Mouse (Mus musculus): ENCODE results near the gene Sgsm1. TPM values are rescaled to one million over a fixed set of nuclear protein-coding genes. Genes with fewer than 3 reads are reported as not detected.

Gene Sgsm1
- polyA plus RNA-seq, 1 experiment from 2014 or later, result 0.62 TPM

DNA sequence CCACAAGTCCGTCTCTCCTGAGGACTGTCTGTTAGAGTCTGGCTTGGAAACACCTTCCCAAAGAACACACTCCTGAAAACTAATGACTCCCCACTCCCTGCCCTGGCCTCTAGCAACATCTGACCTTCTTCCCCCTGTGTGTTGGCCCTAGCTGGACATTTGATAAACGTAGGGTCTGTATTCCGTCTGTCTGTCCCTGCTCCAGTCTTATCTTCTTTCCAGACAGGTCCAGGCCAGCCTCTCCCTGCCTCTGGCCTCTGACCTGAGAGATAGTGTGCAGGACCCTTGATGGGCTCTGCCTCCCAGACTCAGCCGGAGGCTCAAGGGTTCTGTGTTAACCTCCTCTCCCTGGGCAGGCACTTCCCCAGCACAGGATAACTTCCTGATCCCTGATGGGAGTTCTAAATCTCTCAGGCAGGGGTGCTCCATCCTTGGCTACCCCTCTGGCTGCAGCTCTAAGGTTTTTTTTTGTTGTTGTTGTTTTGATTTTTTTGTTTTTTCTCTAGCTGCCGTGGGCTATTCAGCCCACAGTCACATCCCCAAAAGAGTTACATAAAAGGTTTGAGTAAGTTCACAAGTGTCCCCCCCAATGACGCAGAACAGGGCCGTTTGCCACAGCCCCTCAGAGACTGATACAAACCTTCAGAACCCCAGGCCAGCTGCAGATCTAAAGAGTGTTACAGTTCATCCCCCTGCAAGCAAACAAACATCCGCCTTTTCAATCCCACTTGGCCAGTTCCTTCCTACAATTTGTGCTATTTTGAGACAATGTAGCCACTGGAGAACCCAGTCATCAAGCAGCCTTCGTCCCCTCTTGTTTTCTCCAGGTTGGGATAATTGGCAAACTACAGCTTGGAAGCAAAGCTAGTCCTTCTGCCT, 113.4 kb downstream of the Sgsm1 start:
- ATAC-seq (replicated peaks; ENCODE audit: insufficient number of reproducible peaks, insufficient read depth, low FRiP score, low read depth), result no peak
- Histone ChIP-seq H3K27me3 (no peaks in the 10 kb centered on the region; the same call in 1 of the 2 replicates), H3K4me3 (no peak overlapping the region), H3K4me2 (no peak overlapping the region), H3K27ac (peak overlapping the region; percentile 81), H3K9ac (no peak overlapping the region), H3K4me1 (replicated peaks) (peaks cover 31% of the 10 kb centered on the region), H3K9me3 (replicated peaks) (no peaks in the 10 kb centered on the region), H3K36me3 (no peaks in the 10 kb centered on the region)
- WGBS, result 34% methylated on average over 9 of the region's 9 CpGs

DNA sequence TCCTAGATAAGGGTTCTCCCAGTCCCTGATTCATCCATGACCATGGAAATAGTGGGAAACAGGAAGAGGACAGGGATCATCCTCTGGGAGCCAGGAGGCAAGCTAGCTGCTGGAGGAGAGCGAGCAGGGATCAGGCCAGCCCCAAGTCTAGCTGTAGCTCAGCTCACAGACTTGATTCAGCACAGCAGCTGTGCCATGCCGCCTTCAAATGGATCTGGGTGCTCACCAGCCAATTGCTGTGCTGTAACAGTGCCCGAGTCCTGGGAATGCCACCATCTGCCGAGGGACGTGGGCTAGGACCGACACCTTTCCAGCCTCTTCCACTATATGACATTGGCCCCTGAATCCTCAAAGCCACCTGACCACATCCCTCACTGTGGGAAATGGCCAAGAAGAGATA, 114.7 kb downstream of the Sgsm1 start:
- H3K9me3 ChIP-seq (replicated peaks), result no peaks in the 10 kb centered on the region
- H3K4me2 ChIP-seq, result no peak overlapping the region
- 0 out of 2 replicates have a peak, but pooled peaks cover 3% of the 10 kb centered on the region for H3K36me3 ChIP-seq
- H3K4me3 ChIP-seq, result no peak overlapping the region
- peaks cover 31% of the 10 kb centered on the region for H3K4me1 ChIP-seq (replicated peaks)
- H3K9ac ChIP-seq, result no peak overlapping the region
- no peak for ATAC-seq (replicated peaks; ENCODE audit: insufficient number of reproducible peaks, insufficient read depth, low FRiP score, low read depth)
- 87% methylated on average over 6 of the region's 6 CpGs for WGBS
- H3K27me3 ChIP-seq, result no peaks in the 10 kb centered on the region; the same call in 1 of the 2 replicates
- H3K27ac ChIP-seq, result 0 out of 2 replicates have a peak overlapping the region, but pooled peaks have one; percentile 81

DNA sequence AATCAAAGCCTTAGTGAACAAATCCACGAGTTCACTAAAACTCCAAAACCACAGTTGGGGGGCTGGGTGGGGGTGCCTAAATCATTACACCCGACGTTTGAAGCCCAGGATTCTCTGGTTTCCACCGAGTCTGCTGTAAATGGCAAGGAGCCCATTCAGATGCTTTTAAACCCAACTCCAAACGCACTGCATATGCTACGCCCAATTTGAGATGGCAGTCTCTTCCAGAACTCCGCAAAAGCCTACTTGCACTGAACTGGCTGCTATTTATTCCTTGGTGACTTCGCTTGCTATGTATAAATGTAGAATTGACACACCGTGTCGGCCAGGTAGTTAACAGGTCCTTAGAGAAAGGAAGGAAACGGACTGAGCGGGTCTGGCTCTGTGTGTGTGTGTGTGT, 115.1 kb downstream of the Sgsm1 start:
- Histone ChIP-seq H3K27ac (no peak overlapping the region), H3K36me3 (0 out of 2 replicates have a peak, but pooled peaks cover 4% of the 10 kb centered on the region), H3K27me3 (no peaks in the 10 kb centered on the region; the same call in 1 of the 2 replicates), H3K4me3 (no peak overlapping the region), H3K4me1 (replicated peaks) (peaks cover 31% of the 10 kb centered on the region), H3K9me3 (replicated peaks) (no peaks in the 10 kb centered on the region), H3K9ac (no peak overlapping the region), H3K4me2 (no peak overlapping the region)
- no peak for ATAC-seq (replicated peaks; ENCODE audit: insufficient number of reproducible peaks, insufficient read depth, low FRiP score, low read depth)
- 77% methylated on average over 12 of the region's 12 CpGs for WGBS

DNA sequence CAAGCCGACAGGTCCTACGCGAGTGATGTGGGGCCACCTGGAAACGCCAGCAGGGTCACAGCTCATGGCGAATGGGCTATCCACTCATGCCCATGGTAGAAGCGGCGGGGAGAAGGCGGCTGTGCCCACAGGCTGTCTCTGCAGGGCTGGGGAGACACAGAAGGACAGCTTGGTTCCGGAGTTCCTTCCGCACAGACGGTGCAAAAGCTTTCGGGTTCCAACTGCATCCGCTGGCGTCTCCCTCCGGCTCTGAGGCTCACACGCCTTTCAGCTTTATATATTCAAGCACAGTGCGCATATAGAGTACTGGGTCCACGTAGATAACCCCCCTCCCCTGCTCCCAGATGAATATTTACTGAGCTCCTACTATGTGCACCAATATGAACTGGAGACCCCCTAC, 116.8 kb downstream of the Sgsm1 start:
- H3K27ac ChIP-seq, result no peak overlapping the region
- no peak overlapping the region for H3K4me2 ChIP-seq
- H3K4me1 ChIP-seq (replicated peaks), result peaks cover 19% of the 10 kb centered on the region
- no peaks in the 10 kb centered on the region; the same call in 1 of the 2 replicates for H3K27me3 ChIP-seq
- no peak overlapping the region for H3K9ac ChIP-seq
- H3K4me3 ChIP-seq, result no peak overlapping the region
- 88% methylated on average over 18 of the region's 18 CpGs for WGBS
- ATAC-seq (replicated peaks; ENCODE audit: insufficient number of reproducible peaks, insufficient read depth, low FRiP score, low read depth), result no peak
- 0 out of 2 replicates have a peak, but pooled peaks cover 4% of the 10 kb centered on the region for H3K36me3 ChIP-seq
- H3K9me3 ChIP-seq (replicated peaks), result no peaks in the 10 kb centered on the region

Small RNA genes lying within 50 kb of the gene (microRNA-seq; reads per million reads assigned to microRNA genes)
- gene Mir7229 (not detected), gene Mir7230 (not detected)

Other genes starting within 250 kb of the Sgsm1 start
- not detected in 2 replicates for gene Crybb2, start 240.7 kb downstream of the Sgsm1 start, polyA plus RNA-seq (2015; fragmentation: Nextera tagmentation; extraction: Ambion mirVana)
- gene Crybb3, start 229.2 kb downstream of the Sgsm1 start, polyA plus RNA-seq (2015; fragmentation: Nextera tagmentation; extraction: Ambion mirVana), result 0.83 and 1.5 TPM in 2 replicates
- gene 2900026A02Rik, start 89.5 kb downstream of the Sgsm1 start, polyA plus RNA-seq (2015; fragmentation: Nextera tagmentation; extraction: Ambion mirVana), result 14.1 and 17.4 TPM in 2 replicates
- not detected in 2 replicates for gene Tmem211, start 83.9 kb downstream of the Sgsm1 start, polyA plus RNA-seq (2015; fragmentation: Nextera tagmentation; extraction: Ambion mirVana)
- gene Aym1, start 46.5 kb upstream of the Sgsm1 start, polyA plus RNA-seq (2015; fragmentation: Nextera tagmentation; extraction: Ambion mirVana), result not detected in 2 replicates
- 2.5 and 4.2 TPM in 2 replicates for gene Wscd2, start 179.5 kb upstream of the Sgsm1 start, polyA plus RNA-seq (2015; fragmentation: Nextera tagmentation; extraction: Ambion mirVana)

Measured in heart, embryonic 15.5 days (tissue).